Comparison of ENCODE assay signal across 11 mouse cellular contexts in genomic region chr15:12682549-12682948, GRCm38 (mm10). TPM values are rescaled to one million over a fixed set of nuclear protein-coding genes. Genes with fewer than 3 reads are reported as not detected.
A peak's percentile ranks its signal among the peaks of the same experiment; 100 is the strongest.
DNase-seq lines count a peak whose midpoint lies in the region; ATAC-seq and TF ChIP-seq lines count a peak whose summit lies in the region.
"Had no signal": no experiment of that assay in that cellular context is flagged by ENCODE, and none has a peak within 500 bp of the region (broad histone marks: within the 10 kb centered on the region; RNA-seq: fewer than 3 reads in every experiment).

No protein-coding gene starts in this region.

- no peaks in the 10 kb centered on the region for H3K27me3 ChIP-seq in kidney, embryonic 16.5 days (ENCODE audit: insufficient read depth, low read length)
- no peaks in the 10 kb centered on the region for H3K27me3 ChIP-seq in limb, embryonic 14.5 days (ENCODE audit: control insufficient read depth, insufficient read depth, low read length)
- H3K27me3 ChIP-seq: neural tube, embryonic 12.5 days had no signal

- 46% methylated on average over 9 of the region's 9 CpGs for WGBS in kidney, embryonic 16.5 days
- 24% methylated on average over 9 of the region's 9 CpGs for WGBS in limb, embryonic 14.5 days

- no peak overlapping the region for H3K4me2 ChIP-seq in kidney, embryonic 16.5 days (replicated peaks; ENCODE audit: low read depth, low read length)
- no peak overlapping the region for H3K4me2 ChIP-seq in limb, embryonic 14.5 days (replicated peaks; ENCODE audit: low read depth, low read length, severe bottlenecking)
- H3K4me2 ChIP-seq: liver, embryonic 11.5 days; neural tube, embryonic 12.5 days had no signal

- 0 out of 2 replicates have a peak, but pooled peaks cover 4% of the 10 kb centered on the region for H3K36me3 ChIP-seq in kidney, embryonic 16.5 days (ENCODE audit: insufficient read depth, low read length)
- H3K36me3 ChIP-seq in limb, embryonic 14.5 days (ENCODE audit: control insufficient read depth, insufficient read depth, low read length) = no peaks in the 10 kb centered on the region
- H3K36me3 ChIP-seq: G1E; neural tube, embryonic 12.5 days had no signal

- H3K9me3 ChIP-seq in kidney, embryonic 16.5 days (ENCODE audit: low read length) = peaks cover 8% of the 10 kb centered on the region
- no peaks in the 10 kb centered on the region for H3K9me3 ChIP-seq in limb, embryonic 14.5 days (ENCODE audit: control insufficient read depth, low read length)
- H3K9me3 ChIP-seq: G1E; neural tube, embryonic 12.5 days had no signal

- no peak overlapping the region for H3K4me3 ChIP-seq in kidney, embryonic 16.5 days (ENCODE audit: low read length)
- no peak overlapping the region for H3K4me3 ChIP-seq in limb, embryonic 14.5 days (replicated peaks; ENCODE audit: low read length)
- H3K4me3 ChIP-seq: neural tube, embryonic 12.5 days had no signal

- peak; percentile 4 for DNase-seq in gastrocnemius, adult 18-20 months (ENCODE audit: low spot score)
- no peak for DNase-seq in gastrocnemius, postnatal 4 days (ENCODE audit: low spot score in 2 of 2)
- DNase-seq in kidney, postnatal 4 days = no peak
- DNase-seq in MN1 (ENCODE audit: low spot score) = peak; percentile 78
- DNase-seq in limb, embryonic 14.5 days (ENCODE audit: low spot score) = peak; percentile 42
- DNase-seq in urinary bladder, postnatal 36 days (ENCODE audit: low spot score in 2 of 2) = no peak
- no peak for DNase-seq in thymus, adult 18-20 months

- TF ChIP-seq POLR2A in limb, embryonic 14.5 days (IDR thresholded peaks at IDR 0.05; ENCODE audit: borderline replicate concordance, extremely low read depth, insufficient read depth, insufficient read length) = no peak

- H3K9ac ChIP-seq in kidney, embryonic 16.5 days (replicated peaks; ENCODE audit: low read length) = no peak overlapping the region
- H3K9ac ChIP-seq in limb, embryonic 14.5 days (ENCODE audit: low read depth, low read length, severe bottlenecking) = no peak overlapping the region
- H3K9ac ChIP-seq: neural tube, embryonic 12.5 days had no signal

- peak; percentile 36; the same call in 1 of the 2 replicates for ATAC-seq in kidney, embryonic 16.5 days (ENCODE audit: low FRiP score, low TSS enrichment)
- ATAC-seq in limb, embryonic 14.5 days (ENCODE audit: low FRiP score, low read depth) = no peak

- peaks cover 9% of the 10 kb centered on the region; the same call in 1 of the 2 replicates for H3K4me1 ChIP-seq in kidney, embryonic 16.5 days (ENCODE audit: insufficient read depth, low read length)
- H3K4me1 ChIP-seq in limb, embryonic 14.5 days (ENCODE audit: control insufficient read depth, insufficient read depth, low read length) = peaks cover 8% of the 10 kb centered on the region; the same call in 1 of the 2 replicates
- H3K4me1 ChIP-seq: neural tube, embryonic 12.5 days had no signal

- H3K27ac ChIP-seq in kidney, embryonic 16.5 days (ENCODE audit: low read length) = 0 out of 2 replicates have a peak overlapping the region, but pooled peaks have one; percentile 5
- H3K27ac ChIP-seq in limb, embryonic 14.5 days (replicated peaks; ENCODE audit: low read depth, low read length) = no peak overlapping the region
- H3K27ac ChIP-seq: neural tube, embryonic 12.5 days had no signal

RNA-seq across cellular contexts. Expression of gene Pdzd2, which starts 57.2 kb away (rescaled TPM):
- total RNA-seq in gastrocnemius, adult 18-20 months (2021) = 10 to 100 TPM; 14.1 to 16.3 TPM
- 10 to 100 TPM; 50.8 to 58.0 TPM for total RNA-seq in gastrocnemius, postnatal 4 days (2021)
- polyA plus RNA-seq in kidney, embryonic 16.5 days (2015; fragmentation: Nextera tagmentation; extraction: Ambion mirVana) = 29.0 and 35.6 TPM in 2 replicates
- 14.6 and 15.9 TPM in 2 replicates for polyA plus RNA-seq in limb, embryonic 14.5 days (2012; rRNA removed)
- 26.4 and 28.6 TPM in 2 replicates for polyA plus RNA-seq in limb, embryonic 14.5 days (2014; fragmentation: Nextera tagmentation; extraction: Ambion mirVana)

Comparison
In these comparisons a context has a peak if more than half of its experiments do, and no peak if none do; other contexts are left out.
1. DNase-seq: peak in gastrocnemius, adult 18-20 months (single experiment), MN1 (single experiment) and limb, embryonic 14.5 days (single experiment); none in gastrocnemius, postnatal 4 days (0 of 2), kidney, postnatal 4 days (0 of 2), urinary bladder, postnatal 36 days (0 of 2) and thymus, adult 18-20 months (0 of 2).